Mouse (Mus musculus) cerebellum, adult 9-10 months (tissue): ENCODE data around the gene Slc7a4.
"Not testable (repeated sequence)": the region's sequence is repeated elsewhere in the genome, so short reads cannot be mapped to it uniquely, and the experiment has no call there.

Experiments used
- DNase-seq: peaks from one replicate; pipeline ENCODE4 v3.0.0; 2022

Gene Slc7a4

DNA sequence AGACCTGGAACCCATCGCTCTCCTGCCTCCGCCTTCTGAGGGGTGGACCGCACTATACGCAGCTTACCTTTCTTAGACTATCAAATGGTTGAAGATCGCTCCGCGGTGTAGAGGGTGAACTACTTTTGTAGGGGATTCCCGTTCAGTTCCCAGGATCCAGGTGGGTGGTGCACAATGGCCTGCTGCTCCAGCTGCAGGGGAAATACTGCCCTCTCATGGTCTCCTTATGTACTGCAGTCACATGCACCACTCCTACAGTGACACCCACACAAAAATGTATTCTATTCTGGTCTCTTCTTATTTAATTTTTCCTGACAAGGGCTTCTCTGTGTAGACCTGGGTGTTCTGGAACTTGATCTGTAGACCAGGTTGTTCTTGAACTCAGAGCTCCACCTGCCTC is at the start of gene Slc7a4:
TSS of gene Slc7a4 (minus strand) at position 151 of the 400 bp plus-strand sequence.
- no peak for DNase-seq

DNA sequence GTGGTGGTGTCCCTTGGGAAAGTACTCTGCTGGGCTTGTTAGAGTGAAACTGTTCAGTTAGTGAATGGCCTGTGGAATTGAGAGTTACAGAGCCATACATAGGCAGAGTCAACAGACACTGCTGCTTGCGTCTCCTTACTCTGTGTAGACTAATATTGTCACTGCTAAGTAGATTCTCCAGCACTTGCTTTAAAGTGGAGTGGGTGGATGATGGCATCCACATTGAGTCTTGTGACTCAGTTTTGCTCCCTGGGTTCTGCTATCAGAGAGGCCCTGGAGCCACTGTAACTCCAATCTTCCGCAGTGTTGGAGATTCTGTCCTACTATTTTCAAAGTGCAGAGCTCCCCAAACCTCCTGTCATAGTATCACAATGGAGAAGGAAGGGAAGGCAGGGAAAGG is 49.6 kb upstream of the Slc7a4 start:
- DNase-seq: no peak

DNA sequence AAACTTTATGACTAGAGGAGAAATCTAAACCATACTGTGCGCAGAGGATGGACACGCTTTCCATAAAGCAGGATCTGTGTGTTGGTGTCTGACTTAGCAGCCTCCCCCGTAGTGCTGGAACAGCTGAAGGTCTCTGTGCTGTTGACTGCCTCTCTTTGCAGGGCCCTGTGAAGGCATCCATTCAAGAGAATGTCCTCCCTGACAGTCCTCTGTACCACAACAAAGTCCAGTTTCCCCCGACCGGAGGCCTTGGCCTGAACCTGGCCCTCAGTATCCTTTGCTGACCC is 43.2 kb upstream of the Slc7a4 start:
- no peak for DNase-seq

DNA sequence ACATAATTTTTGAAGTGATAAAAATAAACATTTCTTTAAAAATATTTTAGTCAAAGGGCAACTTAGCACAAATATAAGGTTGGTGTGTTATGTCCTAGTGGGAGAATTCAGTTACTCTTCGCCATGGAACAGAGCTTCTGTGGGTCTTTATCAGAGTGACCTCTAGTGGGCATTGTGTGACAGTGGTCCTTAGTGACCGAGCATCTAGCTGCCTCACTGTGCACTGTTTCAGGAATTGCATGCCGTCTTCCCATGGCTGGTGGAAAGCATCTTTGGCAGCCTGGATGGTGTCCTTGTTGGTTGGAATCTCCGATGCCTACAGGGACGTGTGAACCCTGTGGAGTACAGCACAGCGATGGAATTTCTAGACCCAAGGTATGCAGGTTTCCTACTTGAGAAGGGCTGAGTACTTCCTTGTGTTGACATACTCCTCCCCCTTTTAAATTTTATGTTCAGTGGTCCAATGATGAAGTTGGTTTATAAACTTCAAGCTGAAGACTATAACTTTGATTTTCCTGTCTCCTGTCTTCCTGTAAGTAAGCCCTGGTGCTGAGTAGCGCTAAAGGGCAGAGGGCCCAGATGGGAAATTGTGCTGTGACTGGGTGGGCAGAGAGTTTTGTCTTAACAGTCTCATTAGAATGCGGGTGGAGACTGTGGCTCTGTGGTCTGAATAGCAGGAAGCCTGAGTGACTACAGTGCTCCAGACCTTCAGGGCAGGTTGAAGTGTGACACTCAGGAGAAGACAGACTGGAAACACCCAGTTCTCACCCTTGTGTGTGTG is 42.7 kb upstream of the Slc7a4 start:
- DNase-seq: peak; percentile 50

DNA sequence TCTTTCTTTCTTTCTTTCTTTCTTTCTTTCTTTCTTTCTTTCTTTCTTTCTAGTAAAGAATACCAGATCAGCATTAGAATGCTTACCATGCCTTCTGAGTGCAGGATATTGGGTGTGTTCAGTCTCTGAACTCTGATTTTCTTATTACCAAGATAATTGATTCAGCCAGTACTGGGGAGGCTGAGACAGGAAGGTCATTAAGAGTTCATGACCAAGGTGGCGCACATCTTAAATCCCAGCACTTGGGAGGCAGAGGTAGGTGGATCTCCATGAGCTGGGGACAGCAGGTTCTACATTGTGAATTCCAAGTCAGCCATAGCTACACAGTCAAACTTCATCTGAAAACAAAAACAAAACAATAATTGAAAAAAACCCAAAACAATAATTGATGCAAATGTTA is 38.9 kb upstream of the Slc7a4 start:
- DNase-seq: no peak

DNA sequence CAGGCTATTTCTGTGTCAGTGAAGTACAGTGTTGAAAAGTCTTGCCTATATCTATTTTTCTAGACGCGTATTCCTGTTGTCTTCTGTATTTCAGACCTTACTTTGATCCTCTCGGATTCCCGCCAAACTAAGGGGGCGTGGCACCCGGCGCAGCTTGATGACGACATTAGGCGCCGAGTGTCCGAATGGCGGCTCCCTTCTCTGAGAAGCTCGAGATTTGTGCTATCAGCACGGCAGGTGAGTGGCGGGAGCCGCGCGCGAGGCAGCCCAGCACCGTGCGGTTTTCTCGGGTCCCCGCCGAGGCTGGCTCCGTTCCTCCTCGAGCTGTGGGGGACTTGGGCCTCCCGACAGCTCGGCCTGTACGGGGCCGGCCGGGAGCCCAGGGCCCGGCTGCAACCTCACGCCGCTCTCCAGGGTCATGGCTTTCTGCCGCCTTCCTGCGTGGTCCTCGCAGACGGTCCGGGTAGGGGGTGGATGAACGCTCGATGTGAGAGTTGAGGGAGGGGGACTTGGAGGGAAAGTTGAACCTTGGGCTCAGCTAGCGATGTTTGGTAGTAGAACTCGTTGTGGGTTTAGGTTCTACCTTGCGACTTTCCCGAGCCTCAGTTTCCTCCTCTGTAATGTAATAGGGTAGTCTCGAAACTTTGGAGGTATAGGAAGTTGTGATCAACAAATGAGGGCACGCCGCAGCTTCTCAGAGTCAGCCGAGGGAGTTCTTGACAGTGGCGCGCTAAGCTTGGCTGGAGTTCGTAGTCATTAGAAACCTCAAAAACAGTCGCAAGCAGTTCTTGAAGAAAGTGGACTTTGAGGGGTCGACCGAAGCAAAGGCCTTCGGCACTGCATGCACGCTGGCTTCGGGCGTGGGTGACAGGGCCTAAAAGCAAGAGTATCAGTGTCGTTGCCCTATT is 36.4 kb upstream of the Slc7a4 start, which contains the start of gene Smpd4:
TSS of gene Smpd4 (plus strand) at position 157 of the 908 bp plus-strand sequence.
- DNase-seq: peak; percentile 91

DNA sequence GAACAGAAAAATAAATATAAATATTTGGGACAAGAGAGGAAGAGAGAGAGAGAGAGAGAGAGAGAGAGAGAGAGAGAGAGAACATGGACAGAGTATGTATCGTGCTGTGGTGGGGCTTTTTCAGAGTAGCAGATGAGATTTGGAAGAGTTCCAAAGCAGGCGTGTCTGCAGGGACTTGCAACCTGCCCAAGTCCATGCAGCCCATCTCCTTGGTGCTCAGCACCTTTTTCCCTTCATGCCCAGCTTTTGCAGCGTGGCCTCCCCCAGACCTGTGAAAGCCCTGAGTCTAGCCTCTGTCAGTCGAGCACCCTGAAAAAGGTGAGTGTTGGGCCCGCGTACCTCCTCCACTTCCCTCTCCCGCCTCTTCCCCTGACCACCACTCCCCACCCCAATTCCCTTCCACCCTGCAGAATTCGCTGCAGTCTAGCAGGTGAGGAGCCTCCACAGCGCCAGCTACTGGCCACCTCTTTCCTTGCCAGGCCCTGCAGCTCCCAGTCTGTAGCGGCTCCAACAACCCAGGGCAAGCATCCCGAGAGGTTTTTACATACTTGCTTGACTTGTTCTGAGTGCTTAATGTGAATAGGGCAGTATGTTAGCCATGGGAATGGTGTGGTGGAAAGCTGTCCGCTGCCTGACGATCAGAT is 35.0 kb upstream of the Slc7a4 start:
- peak; percentile 70 for DNase-seq

DNA sequence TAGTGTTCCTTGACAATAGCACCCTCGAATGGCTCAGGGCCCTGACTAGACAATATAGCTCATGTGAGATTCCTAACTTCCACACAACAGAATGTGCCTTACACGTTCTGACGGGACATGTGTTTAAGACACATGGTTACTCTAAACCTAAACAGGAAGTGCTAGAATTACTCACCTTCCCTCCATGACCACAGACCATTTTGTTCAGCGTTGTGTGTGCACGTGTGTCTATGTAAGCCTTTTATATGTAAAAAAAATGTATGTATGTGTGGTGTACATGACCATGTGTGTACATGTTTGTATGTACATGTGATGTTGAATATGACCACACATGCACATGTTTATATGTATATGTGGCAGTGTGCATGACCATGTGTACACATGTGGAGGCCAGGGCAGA is 33.2 kb upstream of the Slc7a4 start:
- no peak for DNase-seq

DNA sequence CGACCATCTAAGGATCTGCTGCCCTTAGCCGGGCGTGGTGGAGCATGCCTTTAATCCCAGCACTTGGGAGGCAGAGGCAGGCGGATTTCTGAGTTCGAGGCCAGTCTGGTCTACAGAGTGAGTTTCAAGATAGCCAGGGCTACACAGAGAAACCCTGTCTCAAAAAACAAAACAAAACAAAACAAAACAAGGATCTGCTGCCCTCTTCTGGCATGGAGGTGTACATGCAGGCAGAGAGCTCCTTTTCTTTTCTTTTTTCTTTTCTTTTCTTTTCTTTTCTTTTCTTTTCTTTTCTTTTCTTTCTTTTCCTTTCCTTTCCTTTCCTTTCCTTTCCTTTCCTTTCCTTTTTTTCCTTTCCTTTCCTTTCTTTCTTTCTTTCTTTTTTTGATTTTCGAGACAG is 31.7 kb upstream of the Slc7a4 start:
- DNase-seq: not testable (repeated sequence)

DNA sequence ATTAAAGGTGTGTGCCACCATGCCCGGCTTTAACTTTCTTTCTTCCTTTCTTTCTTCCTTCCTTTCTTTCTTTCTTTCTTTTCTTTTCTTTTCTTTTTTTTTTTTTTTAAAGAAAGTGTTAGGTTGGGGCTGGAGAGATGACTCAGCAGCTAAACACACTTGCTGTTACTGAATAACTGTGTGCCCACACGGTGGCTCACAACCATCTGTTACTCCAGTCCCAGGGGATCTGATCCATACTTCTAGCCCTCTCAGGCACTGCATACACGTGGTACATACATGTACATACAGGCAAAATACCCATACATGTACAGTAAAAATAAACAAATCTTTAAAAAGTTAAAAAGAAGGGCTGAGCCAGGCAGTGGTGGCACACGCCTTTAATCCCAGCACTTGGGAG is 28.4 kb upstream of the Slc7a4 start:
- no peak for DNase-seq

DNA sequence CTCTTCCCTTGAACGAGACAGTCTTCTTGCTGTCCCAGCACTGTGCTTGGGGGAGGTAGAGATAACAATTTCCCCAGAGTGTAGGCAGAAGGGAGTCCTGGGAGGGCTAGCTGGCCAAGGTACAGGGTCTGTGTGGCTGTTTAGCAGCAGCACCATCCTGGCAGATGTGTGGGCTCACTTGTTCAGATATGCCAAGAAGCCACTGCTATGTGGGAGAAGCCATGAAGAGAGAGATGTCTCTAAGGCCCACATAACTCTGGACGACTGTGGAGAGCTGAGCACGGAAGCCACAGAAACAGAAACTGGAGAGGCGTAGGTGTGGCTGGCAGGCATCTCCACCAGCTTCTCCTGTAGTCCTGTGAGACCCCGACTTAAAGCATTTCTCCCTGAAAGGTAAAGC is 22.7 kb upstream of the Slc7a4 start:
- no peak for DNase-seq

DNA sequence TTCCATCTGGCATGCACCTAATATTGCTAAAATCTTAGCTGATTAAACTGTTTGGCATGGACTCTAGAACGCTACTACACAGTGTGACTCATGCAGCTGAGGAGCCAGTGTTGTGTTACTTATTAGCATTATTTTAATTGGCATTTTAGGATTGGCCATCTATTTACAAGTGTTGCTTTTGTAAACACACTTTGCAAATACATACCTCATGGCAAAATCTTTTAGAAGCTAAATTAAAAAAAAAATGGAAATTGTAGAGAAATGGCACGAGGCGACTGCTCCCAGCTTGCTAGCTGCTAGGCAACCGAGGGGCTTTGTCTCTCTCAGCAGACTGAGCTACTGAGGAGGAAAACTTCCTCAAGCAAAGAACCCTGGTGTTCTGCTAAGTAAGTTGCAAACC is 21.9 kb upstream of the Slc7a4 start:
- DNase-seq: no peak

DNA sequence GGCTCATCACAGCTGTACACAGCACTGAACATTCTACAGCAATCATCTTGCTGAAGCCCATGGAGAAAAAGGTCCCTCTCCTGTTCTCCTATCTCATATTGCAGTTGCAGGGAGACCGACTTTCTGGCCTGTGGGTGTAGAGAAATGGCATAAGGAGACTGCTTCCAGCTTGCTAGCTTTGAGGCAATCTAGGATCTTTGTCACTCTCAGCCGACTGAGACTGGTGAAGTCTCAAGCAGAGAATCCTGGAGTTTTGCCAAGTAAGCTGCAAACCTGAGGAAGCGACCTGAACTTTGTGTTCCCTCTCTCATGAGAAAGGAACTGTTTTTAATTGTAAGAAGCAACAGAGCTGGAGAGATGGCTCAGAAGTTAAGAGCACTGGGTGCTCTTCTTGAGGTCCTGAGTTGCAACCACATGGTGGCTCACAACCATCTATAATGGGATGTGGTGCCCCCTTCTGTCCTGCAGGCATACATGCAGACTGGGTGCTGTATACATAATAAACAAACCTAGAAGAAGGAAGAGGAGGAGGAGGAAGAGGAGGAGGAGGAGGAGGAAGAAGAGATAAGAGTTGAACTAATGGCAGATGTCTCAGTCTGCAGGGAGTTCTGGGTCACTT is 18.0 kb upstream of the Slc7a4 start:
- no peak for DNase-seq

DNA sequence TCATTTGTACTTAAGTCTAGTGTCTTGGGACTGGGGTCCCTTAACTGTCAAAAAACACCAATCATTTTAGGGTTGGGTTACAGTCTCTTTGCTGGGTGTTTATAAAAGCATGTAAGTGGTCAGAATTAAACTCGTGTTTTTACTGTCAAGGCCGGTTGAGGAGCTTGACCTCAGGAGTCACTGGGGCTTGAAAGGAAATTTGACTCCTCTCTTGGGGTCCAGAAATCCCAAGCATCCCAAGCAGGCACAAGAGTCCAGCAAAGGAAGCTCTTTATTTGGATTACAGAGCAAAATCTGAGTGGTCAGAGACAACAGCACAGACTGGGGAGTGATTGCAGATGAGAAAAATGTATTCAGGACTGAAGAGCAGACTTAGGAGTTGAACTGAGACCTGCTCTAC is 7.7 kb upstream of the Slc7a4 start:
- DNase-seq: no peak

DNA sequence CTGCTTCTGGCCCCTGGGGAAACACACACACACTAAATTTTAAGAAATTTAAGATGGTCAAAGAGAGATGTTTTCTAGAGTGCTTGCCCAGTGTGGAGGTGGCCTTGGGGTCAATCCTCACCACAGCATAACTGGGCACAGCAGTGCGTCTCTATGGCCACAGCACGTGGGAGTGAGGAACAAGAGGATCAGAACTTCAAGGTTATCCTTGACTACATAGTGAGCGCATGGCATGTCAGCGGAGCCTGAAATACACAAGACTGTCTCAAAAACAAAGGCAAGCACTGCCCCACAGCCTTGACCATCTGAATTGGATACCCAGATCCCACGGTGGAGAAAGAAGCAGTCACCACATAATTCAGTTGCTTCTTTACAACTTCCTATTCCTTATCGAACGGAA is 1.5 kb upstream of the Slc7a4 start:
- DNase-seq: no peak

DNA sequence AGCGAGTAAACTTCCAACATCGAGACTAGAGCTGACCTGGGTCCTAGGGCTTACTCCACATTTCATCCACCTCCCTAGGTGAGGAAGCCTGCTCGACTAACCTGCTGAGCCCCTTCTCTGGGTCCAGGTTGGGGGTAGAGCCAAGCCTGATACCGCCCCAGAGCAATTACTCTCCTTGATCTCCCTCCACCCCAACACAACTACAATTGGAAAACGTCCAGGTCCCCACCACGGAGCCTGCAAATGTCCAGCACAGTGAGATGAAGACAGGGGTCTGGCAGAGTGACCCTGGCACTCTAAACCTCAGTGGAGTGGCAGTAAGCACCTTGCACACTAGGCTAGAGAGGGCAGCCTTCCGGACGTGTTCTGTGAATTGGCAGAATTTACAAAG is 6.2 kb downstream of the Slc7a4 start:
- no peak for DNase-seq

DNA sequence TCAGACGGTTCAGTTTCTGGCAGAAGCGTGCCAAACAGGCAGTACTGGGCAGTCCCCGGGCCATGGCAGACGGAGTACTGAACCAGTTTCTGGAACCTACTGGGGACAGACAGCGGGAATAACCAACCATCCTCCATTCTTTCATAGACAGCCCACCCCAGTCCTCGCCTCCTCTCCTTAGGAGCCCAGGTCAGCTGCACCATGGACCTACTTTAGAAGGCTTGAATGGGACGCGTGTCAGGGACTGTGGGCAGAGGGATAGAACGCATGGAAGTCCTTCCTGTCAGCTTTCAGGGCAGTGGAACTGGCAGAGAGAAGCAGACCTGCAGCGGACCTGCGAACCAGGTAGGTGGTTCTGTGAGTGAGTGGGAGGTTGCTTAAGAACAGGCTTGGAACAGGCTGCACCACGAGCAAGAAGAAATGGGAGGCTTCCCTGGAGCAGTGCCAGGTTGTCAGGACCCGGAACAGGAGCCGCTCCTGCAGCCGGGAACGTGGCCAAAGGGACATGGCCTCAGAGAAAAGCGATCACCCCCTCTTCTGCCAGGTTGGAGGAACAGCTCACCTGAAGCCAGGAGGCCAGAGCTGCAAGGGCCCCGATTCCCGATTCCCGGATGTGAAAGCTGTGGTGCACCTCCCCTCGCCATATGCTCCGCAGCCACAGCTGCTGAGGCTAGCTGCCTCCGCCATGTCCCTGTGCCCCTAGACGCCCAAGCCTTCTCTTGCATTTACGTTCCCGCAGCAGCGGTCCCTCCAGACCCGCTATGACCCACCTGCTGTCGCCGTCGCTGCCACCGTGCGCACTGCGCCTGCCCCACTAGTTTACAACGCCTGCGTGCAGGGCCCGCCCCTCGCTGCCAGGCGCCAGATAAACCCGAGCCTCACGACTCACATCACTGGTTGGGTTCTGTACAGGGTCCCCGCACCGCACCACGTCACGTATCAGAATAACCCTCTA is 6.9 kb downstream of the Slc7a4 start:
- peak; percentile 83 for DNase-seq

DNA sequence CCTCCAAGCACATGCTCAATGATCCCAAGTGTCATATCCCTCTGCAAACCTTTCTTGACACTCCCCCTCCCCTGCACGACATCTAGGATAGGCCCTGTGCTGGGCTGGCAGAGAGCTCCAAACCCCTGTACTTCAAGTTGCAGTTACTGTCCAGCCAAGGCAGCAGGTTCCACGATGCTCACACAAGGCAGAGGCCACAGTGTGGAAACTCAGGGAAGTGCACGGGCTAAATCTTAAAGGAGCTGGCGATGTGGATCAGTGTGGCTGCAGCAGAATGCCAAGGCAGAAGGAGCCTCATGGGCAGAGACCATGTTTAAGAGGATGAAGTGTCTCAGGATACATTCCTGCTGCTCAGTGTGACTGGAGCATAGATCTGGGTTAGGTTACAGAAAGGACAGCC is 16.8 kb downstream of the Slc7a4 start:
- no peak for DNase-seq

DNA sequence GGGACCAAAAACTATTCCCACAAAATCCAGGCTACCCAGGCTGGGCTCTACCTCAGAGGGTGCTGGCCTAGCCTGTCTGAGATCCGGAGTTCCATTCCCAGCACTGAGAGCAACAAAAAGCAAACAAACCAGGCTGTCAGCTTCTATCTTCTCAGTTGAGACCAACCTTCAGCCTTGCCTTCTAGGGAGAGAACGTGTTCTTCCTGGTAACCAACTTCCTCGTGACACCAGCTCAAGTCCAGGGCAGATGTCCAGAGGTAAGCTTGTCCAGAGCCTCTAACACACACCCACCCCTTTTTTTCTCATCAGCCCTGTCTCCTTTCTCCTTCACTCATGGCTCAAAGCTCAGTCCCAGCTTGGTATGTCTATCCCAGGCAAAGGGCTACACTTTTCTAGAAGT is 18.2 kb downstream of the Slc7a4 start:
- no peak for DNase-seq

DNA sequence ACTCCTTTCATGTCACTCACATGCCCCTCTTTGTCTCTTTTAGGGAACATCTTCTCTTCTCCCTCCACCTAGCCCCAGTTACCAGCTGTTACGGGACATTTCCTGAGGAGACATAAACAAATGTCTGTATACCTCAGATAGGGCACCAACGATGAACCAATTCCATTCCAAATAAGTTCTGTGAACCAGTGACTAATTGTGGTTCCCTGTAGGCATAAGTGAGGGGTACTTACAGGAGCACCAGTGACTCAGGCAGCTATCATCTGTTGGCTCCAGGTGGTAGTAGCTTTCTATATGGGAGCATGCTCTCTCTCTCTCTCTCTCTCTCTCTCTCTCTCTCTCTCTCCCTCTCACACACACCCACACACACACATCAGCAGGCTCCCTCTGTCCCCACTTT is 18.8 kb downstream of the Slc7a4 start:
- DNase-seq: no peak

DNA sequence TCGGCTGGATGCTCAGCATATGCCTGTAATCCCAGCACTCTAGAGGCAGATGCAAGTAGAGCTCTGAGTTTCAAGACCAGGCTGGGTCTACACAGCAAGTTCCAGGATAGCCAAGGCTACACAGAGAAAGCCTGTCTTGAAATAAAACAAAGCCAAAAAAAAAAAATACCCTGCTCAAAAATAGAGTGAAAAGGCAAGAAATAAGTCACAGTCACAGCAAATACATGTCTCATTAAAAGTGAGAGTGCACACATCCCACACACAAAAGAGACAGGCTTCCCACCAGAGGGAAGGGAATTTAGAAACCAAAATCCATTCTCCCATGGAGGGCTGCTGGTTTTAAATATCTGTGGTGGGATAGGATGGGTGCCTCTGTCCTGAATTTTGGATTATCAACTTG is 19.4 kb downstream of the Slc7a4 start:
- DNase-seq: no peak

DNA sequence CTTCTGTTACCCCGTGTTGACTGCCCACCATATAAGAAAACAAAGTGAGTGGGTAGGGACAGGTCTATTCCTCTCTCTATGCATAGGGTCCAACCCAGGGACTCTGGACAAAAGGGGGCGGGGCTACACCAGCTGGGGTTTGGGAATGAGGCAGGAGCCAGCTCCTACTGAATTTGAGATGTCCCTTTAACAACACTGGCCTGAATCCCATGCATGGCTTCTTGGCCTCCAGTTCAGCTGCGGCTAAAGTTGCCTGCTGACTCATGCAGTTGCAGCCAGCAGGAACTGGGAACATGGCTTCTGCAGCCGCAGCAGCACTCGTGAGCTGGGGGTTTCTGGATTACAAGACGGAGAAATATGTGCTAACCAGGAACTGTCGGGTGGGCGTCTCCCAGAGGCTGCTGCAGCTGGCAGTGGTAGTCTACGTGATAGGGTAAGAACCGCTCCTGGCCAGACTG is 21.2 kb downstream of the Slc7a4 start, which contains the start of gene P2rx6:
TSS of gene P2rx6 (plus strand) at position 135 of the 458 bp plus-strand sequence.
- DNase-seq: no peak
